Mouse (Mus musculus) midbrain, embryonic 10.5 days (tissue): Measurements from ENCODE around the gene Gm38431. TPM values are rescaled to one million over a fixed set of nuclear protein-coding genes. Genes with fewer than 3 reads are reported as not detected.
A peak's percentile ranks its signal among the peaks of the same experiment; 100 is the strongest.

Experiments
- DNase-seq: peaks from one replicate; pipeline ENCODE4 v3.0.0-alpha.2; 2017; ENCODE audit warnings: low spot score
- H3K27ac ChIP-seq: fragments of 300-500 bp; sonication (generic); replicated peaks from 2 replicates; pipeline ENCODE4 v1.5.1; 2016; ENCODE audit warnings: mild to moderate bottlenecking
- H3K27me3 ChIP-seq: fragments of 300-500 bp; sonication (generic); 2 replicates; pipeline ENCODE4 v1.6.1; 2016; ENCODE audit warnings: low read depth, mild to moderate bottlenecking; ENCODE audit not compliant: poor library complexity, severe bottlenecking
- H3K36me3 ChIP-seq: fragments of 300-500 bp; sonication (generic); 2 replicates; pipeline ENCODE4 v1.6.1; 2016; ENCODE audit warnings: mild to moderate bottlenecking, moderate library complexity
- H3K4me1 ChIP-seq: fragments of 300-500 bp; sonication (generic); 2 replicates; pipeline ENCODE4 v1.6.1; 2016
- H3K4me3 ChIP-seq: fragments of 300-500 bp; sonication (generic); 2 replicates; pipeline ENCODE4 v1.5.1; 2016; ENCODE audit warnings: mild to moderate bottlenecking, moderate library complexity
- H3K9me3 ChIP-seq: fragments of 300-500 bp; sonication (generic); replicated peaks from 2 replicates; pipeline ENCODE4 v1.6.1; 2016; ENCODE audit warnings: mild to moderate bottlenecking
- WGBS: fragments of 180-500 bp; shearing (Covaris S2); methylation state at CpG from one replicate; pipeline ENCODE4 v1.1.7; 2016; 5-methylcytosine and 5-hydroxymethylcytosine counted together
- polyA plus RNA-seq: library from polyadenylated mRNA; unstranded; fragments of >200 nt; fragmentation: Nextera tagmentation; extraction: Ambion mirVana; gene quantifications from 2 replicates; pipeline ENCODE4 v1.2.1, GENCODE M21; 2016

Gm38431 gene
- polyA plus RNA-seq, 1 experiment from 2014 or later = 3.9 TPM

DNA sequence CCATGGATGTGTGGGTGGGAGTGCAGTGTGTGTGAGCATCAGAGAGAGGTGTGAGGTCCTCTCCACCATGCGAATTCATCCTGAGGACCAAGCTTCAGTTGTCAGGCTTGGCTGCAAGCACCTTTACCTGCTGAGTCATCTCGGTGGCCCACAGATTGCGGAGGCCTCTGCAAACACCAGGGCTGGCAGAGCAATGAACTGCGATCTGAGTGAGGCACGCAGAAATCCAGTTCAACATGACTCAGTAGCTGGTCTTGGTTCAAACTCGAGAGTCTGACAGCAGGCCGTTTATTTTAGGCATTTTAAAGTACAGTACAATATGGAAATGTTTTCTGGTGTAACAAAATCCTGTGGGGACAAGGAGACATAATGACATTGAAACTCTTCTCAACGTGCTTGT, 6.0 kb upstream of the Gm38431 start:
- Histone ChIP-seq H3K27me3 (no peaks in the 10 kb centered on the region), H3K36me3 (peaks cover 14% of the 10 kb centered on the region), H3K27ac (no peak overlapping the region), H3K4me1 (peaks cover 18% of the 10 kb centered on the region), H3K9me3 (no peaks in the 10 kb centered on the region), H3K4me3 (no peak overlapping the region)
- 88% methylated on average over 8 of the region's 8 CpGs for WGBS
- DNase-seq = no peak

DNA sequence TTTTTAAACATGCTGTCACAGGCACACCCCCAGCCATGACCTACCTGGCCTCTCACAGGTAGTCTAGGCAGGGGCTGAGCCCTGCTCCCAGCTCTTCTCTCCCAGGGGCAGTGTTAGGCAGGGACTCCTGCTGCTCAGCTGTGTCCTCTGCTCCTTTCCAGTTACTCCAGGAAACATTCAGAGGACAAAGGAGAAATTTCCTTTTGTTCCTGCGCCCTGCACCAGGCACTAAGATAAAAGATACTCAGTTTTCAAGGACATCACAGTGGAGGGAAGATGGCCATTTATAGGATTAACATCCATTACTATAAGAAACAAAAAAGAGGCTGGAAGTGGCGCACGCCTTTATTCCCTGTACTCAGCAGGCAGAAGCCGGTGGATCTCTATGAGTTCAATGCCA, 4.2 kb upstream of the Gm38431 start:
- Histone ChIP-seq H3K27me3 (no peaks in the 10 kb centered on the region), H3K4me1 (peaks cover 29% of the 10 kb centered on the region), H3K9me3 (no peaks in the 10 kb centered on the region), H3K4me3 (no peak overlapping the region), H3K27ac (no peak overlapping the region), H3K36me3 (peaks cover 8% of the 10 kb centered on the region)
- no peak for DNase-seq
- 80% methylated on average over 4 of the region's 4 CpGs for WGBS

DNA sequence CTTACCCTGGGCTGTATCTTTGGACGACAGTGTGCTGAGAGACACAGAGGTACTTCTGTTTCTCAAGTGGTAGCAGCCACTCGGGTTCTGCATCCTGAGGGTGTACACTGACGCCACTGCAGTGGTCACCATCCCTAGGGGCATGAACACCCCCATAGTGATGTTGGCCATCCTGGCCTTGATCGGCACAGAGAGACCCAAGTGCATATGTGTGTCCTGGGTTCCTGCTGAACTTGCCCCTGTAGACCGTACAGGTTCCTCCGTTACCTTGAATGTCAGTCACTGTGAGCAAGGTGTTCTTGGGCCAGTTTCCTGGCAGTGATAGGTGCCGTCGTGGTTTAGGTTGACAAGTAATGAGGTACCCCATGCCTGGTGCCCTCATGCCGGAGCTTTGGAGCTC, 1.6 kb upstream of the Gm38431 start:
- no peak for DNase-seq
- Histone ChIP-seq H3K27me3 (no peaks in the 10 kb centered on the region), H3K36me3 (peaks cover 30% of the 10 kb centered on the region), H3K4me1 (peaks cover 32% of the 10 kb centered on the region), H3K4me3 (no peak overlapping the region), H3K9me3 (no peaks in the 10 kb centered on the region), H3K27ac (no peak overlapping the region)
- WGBS = 96% methylated on average over 9 of the region's 9 CpGs

DNA sequence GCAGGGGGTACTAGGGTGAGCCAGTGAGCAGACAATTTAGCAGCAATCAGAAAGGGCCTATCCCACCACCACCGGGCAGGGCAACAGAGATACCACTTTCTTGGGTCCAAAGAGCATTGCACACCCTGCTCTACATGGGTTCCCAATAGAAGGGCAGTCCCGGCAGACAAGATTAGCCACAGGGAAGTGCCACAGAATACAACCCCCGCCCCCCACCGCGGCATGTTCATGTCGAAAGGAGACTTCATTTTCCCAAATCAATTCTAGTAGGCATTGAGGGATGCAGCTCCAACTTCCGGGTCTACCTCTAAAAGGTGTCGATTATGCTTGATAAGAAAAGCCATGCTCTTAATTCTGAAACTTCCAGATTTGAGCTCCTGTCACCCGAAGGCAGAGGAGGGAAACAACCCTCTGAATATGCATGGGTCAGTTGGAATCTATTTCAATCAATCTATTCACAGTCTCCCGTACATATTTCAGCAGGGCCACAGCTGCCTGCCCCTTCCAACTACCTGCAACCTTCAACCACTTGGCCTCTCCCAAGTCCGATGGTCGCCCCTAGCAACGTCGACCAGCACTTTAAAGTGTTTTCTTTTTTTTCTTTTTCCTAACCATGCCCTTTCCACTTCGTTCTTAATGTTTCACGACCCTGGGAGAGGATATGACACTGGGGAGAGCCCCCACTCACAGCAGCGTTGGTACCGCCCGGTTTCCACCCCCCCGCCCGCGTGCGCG, 658 bp downstream of the Gm38431 start:
- WGBS = 5% methylated on average over 24 of the region's 24 CpGs
- Histone ChIP-seq H3K4me1 (peaks cover 32% of the 10 kb centered on the region), H3K4me3 (peak overlapping the region; percentile 81), H3K9me3 (no peaks in the 10 kb centered on the region), H3K27ac (peak overlapping the region; percentile 97), H3K27me3 (no peaks in the 10 kb centered on the region), H3K36me3 (peaks cover 53% of the 10 kb centered on the region)
- DNase-seq = peak; percentile 20

DNA sequence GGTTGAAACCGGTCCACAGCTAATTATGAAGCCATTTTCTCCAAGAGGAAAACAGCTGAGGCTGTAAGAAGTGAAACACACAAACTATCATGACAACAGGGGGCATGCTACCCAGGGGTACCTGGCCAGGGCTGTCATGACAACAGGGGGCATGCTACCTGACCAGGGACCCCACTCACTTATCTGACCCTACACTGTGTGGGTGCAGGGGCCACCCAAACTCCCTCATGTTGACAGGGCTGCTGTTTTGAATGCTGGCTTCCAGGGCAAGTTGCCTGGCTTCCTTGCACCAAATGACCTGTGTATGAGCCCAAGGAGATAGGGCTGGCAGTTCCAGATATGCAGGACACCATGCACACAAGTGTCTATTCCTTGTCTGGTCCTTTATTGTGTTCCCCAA, 1.3 kb downstream of the Gm38431 start:
- Histone ChIP-seq H3K4me1 (peaks cover 28% of the 10 kb centered on the region), H3K27me3 (no peaks in the 10 kb centered on the region), H3K4me3 (peak overlapping the region; percentile 81), H3K9me3 (no peaks in the 10 kb centered on the region), H3K36me3 (peaks cover 59% of the 10 kb centered on the region), H3K27ac (peak overlapping the region; percentile 97; the same call in 1 of the 2 replicates)
- WGBS = 90% methylated on average over 1 of the region's 1 CpGs
- DNase-seq = no peak

DNA sequence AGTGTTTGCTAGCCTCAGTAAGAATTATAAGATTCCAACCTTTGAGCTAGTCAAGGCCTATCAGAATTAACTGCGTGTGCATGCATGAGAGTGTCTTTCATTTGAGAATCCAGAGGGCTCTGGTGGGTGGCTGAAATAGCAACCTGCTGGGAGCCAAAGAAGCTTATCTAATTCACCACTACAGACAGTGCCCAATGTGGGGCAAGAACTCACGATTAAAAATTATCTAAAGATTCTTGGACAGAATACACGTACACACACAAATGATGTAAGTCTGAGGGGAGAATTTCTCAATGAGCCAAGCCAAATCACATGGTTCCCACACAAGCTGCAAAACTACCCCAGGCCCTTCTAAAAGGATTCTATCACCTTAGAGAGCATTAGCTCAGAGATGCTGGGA, 8.5 kb downstream of the Gm38431 start:
- no peaks in the 10 kb centered on the region for H3K4me1 ChIP-seq
- no peak for DNase-seq
- H3K36me3 ChIP-seq = peaks cover 99% of the 10 kb centered on the region
- no peaks in the 10 kb centered on the region for H3K27me3 ChIP-seq
- H3K4me3 ChIP-seq = no peak overlapping the region
- no peaks in the 10 kb centered on the region for H3K9me3 ChIP-seq
- H3K27ac ChIP-seq = no peak overlapping the region
- 91% methylated on average over 3 of the region's 3 CpGs for WGBS

DNA sequence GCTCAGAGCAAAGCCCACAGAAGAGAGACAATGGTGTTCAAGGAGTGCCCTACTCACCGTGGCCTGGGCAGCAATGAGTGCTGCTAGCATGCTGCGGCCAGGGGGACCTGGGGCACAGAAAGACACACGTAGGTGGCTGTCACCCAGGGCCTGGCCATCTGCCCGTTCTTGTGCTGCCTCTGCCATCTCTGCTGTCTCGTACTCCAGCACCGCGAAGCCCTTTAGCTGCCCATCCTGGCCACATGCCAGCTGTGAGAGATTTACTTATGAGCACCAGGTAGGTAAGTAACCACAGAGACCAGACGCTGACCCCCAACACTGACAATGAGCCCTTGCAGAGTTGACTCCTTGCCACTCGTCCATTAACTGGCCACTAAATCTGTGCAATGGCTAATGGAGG, 10.7 kb downstream of the Gm38431 start:
- 93% methylated on average over 9 of the region's 9 CpGs for WGBS
- H3K4me1 ChIP-seq = no peaks in the 10 kb centered on the region
- H3K36me3 ChIP-seq = peaks cover 99% of the 10 kb centered on the region
- H3K4me3 ChIP-seq = no peak overlapping the region
- no peaks in the 10 kb centered on the region for H3K27me3 ChIP-seq
- no peaks in the 10 kb centered on the region for H3K9me3 ChIP-seq
- no peak for DNase-seq
- no peak overlapping the region for H3K27ac ChIP-seq

DNA sequence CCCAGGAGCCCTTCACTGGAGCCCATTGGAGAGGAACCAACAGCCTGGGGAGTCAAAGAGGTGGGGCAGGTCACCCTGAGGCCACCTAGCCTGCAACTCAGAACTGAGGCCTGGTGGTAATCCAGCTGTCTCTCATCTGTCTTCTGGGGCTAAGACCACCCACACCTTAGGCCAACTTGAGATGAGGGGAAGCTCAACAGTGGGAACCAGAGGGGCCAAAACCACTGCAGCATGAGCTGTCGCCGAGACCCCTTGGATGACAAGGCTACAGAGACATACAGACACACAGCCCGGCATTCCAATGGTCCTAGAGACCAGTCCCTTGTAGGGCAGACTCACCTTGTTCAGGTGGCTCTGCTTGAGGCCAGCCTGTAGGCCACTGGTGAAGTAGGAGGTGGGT, 16.2 kb downstream of the Gm38431 start:
- H3K4me1 ChIP-seq = peaks cover 23% of the 10 kb centered on the region
- DNase-seq = no peak
- H3K4me3 ChIP-seq = no peak overlapping the region
- no peaks in the 10 kb centered on the region for H3K9me3 ChIP-seq
- H3K36me3 ChIP-seq = peaks cover 80% of the 10 kb centered on the region
- H3K27me3 ChIP-seq = no peaks in the 10 kb centered on the region
- 91% methylated on average over 3 of the region's 3 CpGs for WGBS
- H3K27ac ChIP-seq = no peak overlapping the region

DNA sequence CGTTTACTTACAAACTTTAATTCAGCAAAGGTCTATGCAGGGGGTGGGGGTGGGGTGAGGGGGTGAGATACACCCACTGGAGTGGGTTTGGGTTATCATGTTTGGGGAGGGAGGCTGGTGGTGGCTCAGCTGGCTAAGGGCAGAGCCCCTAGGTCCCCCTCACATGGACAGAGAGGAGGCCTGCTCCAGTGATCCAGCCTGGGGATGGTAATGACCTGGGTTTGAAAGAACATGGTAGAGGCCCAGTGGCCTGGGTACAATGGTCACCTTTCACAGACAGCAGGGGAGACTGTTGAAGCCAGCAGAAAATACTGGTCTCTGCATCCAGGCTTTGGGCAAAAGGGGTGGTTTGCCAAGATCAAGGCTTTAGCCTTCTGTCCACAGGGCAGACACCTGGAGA, 17.6 kb downstream of the Gm38431 start:
- Histone ChIP-seq H3K36me3 (peaks cover 80% of the 10 kb centered on the region), H3K27me3 (no peaks in the 10 kb centered on the region), H3K27ac (no peak overlapping the region), H3K4me1 (peaks cover 23% of the 10 kb centered on the region), H3K9me3 (no peaks in the 10 kb centered on the region), H3K4me3 (peak overlapping the region; percentile 69; the same call in 1 of the 2 replicates)
- DNase-seq = no peak
- WGBS = 94% methylated on average over 1 of the region's 1 CpGs

DNA sequence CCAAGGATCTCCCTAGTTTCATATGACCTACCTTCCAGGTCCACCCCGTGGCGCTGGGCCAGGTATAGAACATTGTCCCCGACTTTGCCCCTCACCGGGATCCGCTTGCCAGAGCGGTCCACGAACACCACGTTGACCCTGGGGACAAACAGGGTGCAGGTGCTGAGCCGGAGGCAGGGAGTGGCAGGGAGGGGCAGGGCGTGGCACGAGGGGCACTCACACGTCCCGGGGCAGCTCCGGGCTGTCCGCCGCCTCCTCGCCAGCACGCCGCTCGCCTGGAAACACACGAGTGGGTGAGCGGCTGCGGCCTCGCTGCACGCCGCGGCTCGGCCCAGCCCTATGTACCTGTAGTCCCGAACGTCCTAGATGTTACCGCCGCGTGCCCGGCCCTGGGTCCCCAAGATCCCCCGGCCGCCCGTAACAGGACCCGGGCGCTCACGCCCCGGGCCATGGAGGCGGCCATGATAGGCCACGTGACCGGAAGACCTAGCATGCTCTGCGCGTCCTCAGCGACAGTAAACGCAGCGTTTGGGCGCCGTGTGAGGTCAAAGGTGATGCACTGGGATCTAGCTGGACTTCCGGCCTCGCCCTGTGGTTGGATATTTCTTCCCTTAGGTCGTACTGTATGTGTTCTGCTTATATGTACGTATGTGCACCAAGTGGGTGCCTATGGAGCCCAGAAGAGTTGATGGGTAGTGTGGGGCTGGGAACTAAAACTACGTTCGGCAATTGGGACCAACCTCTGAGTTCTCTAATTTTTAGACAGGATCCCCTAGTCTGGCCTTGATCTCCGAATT, 18.6 kb downstream of the Gm38431 start, which contains the start of the genes Gm49373 and Fdx1l:
TSS of gene Gm49373 (minus strand) at position 53 of the 797 bp plus-strand sequence.
TSS of gene Fdx1l (minus strand) at position 571 of the 797 bp plus-strand sequence.
- Histone ChIP-seq H3K4me3 (peak within 1 kb of the TSS; percentile 69), H3K27ac (peak within 1 kb of the TSS; percentile 80), H3K27me3 (no peaks in the 10 kb centered on the region), H3K9me3 (no peaks in the 10 kb centered on the region), H3K4me1 (peaks cover 23% of the 10 kb centered on the region), H3K36me3 (peaks cover 74% of the 10 kb centered on the region)
- 3% methylated on average over 58 of the region's 58 CpGs for WGBS
- peak; percentile 90 for DNase-seq

DNA sequence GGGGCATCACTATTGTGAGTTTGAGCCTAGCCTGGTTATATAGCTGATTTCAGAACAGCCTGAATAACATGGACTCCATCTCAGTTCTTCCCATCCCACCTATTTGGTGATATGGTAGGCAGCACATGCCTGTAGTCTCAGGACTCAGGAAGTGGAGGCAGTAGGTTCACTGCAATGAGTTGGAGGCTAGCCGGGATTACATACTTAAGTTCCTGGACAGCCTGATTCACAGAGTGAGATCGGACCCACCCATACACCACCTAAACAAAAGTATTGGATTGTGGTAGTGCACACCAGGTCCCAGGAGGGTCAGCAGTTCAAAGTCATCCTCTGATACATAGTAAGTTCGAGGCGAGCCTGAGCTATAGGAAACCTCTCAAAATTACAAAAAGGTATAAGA, 19.2 kb downstream of the Gm38431 start:
- WGBS = 17% methylated on average over 4 of the region's 4 CpGs
- H3K27ac ChIP-seq = peak overlapping the region; percentile 80
- H3K9me3 ChIP-seq = no peaks in the 10 kb centered on the region
- H3K36me3 ChIP-seq = peaks cover 74% of the 10 kb centered on the region
- H3K27me3 ChIP-seq = no peaks in the 10 kb centered on the region
- peaks cover 23% of the 10 kb centered on the region for H3K4me1 ChIP-seq
- peak; percentile 15 for DNase-seq
- peak overlapping the region; percentile 69 for H3K4me3 ChIP-seq

DNA sequence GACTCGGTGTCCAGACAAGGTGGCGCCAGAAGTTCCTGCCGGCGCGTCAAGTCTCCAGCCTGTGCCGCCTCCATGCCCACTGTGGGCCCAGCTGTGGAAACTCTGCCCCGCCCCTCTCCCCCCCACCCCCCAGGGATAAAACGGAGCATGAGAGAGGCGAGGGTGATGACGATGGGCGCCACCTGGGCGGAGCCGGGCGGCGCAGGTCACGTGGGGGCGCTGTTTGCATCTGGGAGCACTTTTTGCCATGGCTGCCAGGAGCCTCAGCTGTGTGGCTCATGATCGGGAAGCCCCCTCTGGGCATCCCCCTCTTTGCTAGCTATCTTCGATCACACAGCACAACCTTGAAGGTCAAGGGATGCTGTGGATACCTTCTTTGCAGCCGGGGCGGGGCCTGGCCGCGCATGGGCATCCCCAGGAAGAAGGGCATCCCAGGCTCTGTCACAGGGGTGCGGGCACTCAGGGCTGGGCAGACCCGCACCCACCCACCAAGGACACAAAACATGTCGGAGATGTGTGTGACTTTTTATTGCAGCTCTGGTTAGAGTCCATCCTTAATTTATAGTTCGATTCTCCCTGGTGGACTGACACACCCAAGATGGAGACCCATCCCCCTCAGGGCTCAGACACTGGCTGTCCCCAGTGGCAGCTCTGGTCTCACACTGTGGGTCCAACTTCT, 24.7 kb downstream of the Gm38431 start, which contains the start of gene Zglp1:
TSS of gene Zglp1 (minus strand) at position 88 of the 679 bp plus-strand sequence.
- H3K27me3 ChIP-seq = no peaks in the 10 kb centered on the region
- no peaks in the 10 kb centered on the region for H3K9me3 ChIP-seq
- H3K36me3 ChIP-seq = peaks cover 81% of the 10 kb centered on the region
- no peak within 1 kb of the TSS for H3K27ac ChIP-seq
- peaks cover 11% of the 10 kb centered on the region for H3K4me1 ChIP-seq
- H3K4me3 ChIP-seq = no peak within 1 kb of the TSS
- no peak for DNase-seq
- 83% methylated on average over 27 of the region's 27 CpGs for WGBS
